Mouse (Mus musculus): ENCODE measurements around the gene Cryzl2.

Cryzl2 gene

GRCm38 (mm10) chr1:157532826-157533460 is 74.6 kb downstream of the Cryzl2 start:
- DNase-seq (ENCODE audit: low read depth): no peak

GRCm38 (mm10) chr1:157535571-157535970 is 77.2 kb downstream of the Cryzl2 start:
- no peak for DNase-seq (ENCODE audit: low read depth)

GRCm38 (mm10) chr1:157536471-157536870 is 78.1 kb downstream of the Cryzl2 start:
- DNase-seq (ENCODE audit: low read depth): peak; percentile 23

- DNase-seq (ENCODE audit: low read depth): peak; percentile 13
Measured at GRCm38 (mm10) chr1:157537636-157538035, 79.3 kb downstream of the Cryzl2 start.

Data from induced T-regulatory cell, adult 2 months (primary cell).